Mouse (Mus musculus): ENCODE data around the gene Crocc2. TPM values are rescaled to one million over a fixed set of nuclear protein-coding genes. Genes with fewer than 3 reads are reported as not detected.

Crocc2 gene
- total RNA-seq, 2 experiments from 2014 or later = not detected

DNA sequence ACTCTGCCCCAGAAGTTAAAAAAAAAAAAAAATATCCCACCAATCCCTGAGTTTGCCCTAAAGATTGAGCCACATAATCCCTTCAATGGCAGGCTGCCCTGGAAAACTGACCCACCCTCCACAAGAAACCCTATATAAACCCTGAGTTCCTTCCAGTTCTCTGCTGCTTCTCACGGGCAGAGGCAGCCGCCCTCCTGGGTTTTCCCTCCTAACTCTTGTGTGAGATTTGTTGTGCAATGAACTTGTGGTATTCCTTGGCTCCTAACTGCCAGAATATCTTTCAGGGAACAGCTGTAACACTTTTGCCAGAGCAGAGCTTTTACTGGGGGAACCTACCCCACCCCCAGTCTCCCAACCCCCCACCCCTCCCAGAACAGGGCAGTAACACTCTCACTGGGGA, 84.1 kb downstream of the Crocc2 start:
- no peak for ATAC-seq (replicated peaks; ENCODE audit: low FRiP score, poor library complexity, severe bottlenecking)

GRCm38 (mm10) chr1:93255761-93256160, 87.2 kb downstream of the Crocc2 start:
- no peak for ATAC-seq (replicated peaks; ENCODE audit: low FRiP score, poor library complexity, severe bottlenecking)

- ATAC-seq (replicated peaks; ENCODE audit: low FRiP score, poor library complexity, severe bottlenecking) = no peak
Measured at GRCm38 (mm10) chr1:93257560-93257959, 89.0 kb downstream of the Crocc2 start.

DNA sequence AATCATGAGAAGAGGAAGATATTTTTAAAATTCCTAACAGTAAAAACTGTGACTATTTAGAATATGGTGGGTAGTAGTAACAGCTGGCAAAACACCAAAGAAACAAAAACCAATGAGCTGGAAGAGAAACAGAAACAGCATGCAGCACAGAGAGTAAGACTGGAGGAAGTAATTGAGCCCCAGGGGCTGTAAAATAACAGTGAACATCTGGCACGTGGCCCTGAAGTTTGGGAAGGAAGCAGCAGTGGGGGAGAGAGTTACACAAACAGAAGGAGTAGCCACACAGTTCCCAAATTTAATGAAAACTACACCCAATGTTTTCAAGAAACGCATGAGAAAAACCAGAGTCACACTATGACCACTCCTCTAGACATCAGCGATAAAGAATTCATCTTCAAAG, 98.7 kb downstream of the Crocc2 start:
- no peak for ATAC-seq (replicated peaks; ENCODE audit: low FRiP score, poor library complexity, severe bottlenecking)

DNA sequence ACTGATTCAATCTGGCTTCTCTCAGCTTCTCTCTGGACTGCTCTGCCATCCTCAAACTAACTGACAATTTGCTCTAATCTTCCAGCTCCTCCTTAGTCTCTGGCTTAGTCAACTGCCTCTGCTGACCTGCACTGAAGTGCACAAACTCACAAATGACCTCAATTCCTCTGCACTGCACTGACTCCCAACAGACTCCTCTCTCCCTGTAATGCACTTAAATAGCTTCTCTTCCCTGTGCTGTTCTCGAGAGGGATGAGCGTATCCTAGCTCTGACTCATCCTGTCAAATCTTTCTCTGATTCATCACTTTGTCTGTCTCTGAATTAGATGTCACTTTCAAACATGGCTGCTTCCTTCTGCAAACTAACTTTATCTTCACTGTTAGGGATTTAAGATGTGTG, 99.7 kb downstream of the Crocc2 start:
- ATAC-seq (replicated peaks; ENCODE audit: low FRiP score, poor library complexity, severe bottlenecking) = no peak

DNA sequence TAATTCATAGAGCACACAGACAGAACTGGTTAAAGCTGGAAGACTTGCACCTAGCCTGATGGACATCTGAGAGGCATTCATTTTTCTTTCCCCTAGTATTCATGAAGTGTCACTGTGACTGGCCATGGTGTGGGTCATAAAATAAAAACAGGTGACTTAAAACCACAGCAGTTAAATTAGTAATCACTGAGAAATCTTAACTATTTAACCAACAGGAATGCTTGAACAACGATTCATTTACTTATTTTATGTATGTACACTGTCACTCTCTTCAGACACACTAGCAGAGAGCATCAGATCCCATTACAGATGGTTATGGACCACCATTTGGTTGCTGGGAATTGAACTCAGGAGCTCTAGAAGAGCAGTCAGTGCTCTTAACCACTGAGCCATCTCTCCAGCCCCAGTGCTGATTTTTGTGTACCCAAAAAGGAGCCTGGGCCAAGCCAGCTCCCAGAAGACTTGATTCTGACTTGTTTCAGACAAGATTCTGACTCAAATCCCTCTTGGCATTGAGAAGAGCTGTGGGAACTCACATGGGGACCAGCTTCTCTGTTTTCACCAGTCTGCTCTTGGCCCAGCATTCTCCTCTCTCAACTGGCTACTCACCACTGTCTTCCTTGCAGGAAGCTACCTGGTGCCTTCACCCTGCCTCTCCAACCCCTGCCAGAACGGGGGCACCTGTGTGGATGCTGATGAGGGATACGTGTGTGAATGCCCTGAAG, 102.2 kb downstream of the Crocc2 start:
- ATAC-seq (replicated peaks; ENCODE audit: low FRiP score, poor library complexity, severe bottlenecking) = no peak

DNA sequence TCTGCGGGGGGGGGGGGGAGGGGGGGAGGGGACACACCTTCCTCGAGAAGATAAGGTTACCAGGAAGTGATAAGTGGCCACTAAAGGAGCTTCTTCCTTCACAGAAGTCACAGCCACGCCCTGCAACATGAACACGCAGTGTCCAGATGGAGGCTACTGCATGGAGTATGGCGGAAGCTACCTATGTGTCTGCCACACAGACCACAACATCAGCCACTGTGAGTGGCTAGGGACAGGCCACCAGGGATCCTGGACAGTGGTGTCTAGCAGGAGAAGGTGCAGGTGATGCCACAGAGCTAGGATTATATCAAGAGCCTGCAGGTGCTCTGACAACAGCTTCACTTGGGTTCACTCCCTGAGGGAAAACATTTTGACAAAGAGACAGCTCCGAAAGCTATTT, 103.2 kb downstream of the Crocc2 start:
- ATAC-seq (replicated peaks; ENCODE audit: low FRiP score, poor library complexity, severe bottlenecking) = no peak

- no peak for ATAC-seq (replicated peaks; ENCODE audit: low FRiP score, poor library complexity, severe bottlenecking)
Measured at GRCm38 (mm10) chr1:93272409-93272821, 103.9 kb downstream of the Crocc2 start.

DNA sequence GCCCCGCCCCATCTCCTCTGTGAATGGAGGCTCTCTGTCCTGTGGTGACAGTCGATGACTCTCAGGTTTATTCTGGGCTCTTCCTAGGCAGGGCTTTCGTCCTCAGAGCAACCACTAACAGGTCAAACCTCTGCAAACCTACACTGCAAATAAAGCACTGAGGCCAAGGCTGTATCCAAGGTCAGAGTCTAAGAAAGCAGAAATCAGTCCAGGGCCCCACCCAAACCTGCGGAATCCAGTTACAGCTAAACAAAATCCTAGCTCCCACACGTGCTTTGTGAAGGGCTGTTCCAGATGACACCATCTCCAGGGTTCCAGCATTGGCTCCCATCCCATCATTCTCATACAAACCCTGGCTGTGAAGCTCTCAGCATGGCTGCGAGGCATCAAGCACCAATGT, 107.0 kb downstream of the Crocc2 start:
- ATAC-seq (replicated peaks; ENCODE audit: low FRiP score, poor library complexity, severe bottlenecking) = no peak

DNA sequence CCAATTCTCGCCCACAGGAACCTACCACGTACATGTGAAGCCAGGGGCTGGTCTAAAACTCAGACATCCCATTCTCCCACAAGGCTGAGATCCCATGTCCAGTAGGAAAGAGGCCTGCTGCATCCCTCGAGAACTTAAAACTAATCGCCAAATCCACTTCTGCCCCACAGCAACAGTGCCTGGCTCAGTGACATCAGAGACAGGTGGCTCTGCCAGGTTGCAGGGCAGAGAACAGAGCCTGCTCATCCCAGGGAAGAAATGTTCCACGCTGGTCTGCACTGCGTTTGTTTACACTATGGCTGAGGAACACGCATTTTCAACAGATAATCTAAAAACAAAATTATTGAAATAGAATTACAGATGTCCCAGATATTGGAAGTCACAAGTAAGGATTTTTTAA, 108.5 kb downstream of the Crocc2 start:
- ATAC-seq (replicated peaks; ENCODE audit: low FRiP score, poor library complexity, severe bottlenecking) = no peak

Other genes with a start within 250 kb of the Crocc2 start
- gene Capn10, start 234.3 kb upstream of the Crocc2 start, total RNA-seq (2015; ENCODE audit: low replicate concordance) = 5.9 and 19.5 TPM in 2 replicates
- gene Capn10, start 234.3 kb upstream of the Crocc2 start, total RNA-seq (2017; ENCODE audit: low replicate concordance) = 3.3 and 8.6 TPM in 2 replicates
- gene Gpr35, start 217.9 kb upstream of the Crocc2 start, total RNA-seq (2015; ENCODE audit: low replicate concordance) = 2.5 and 6.3 TPM in 2 replicates
- 1.8 TPM in 1 of 2 replicates, not detected in the other for gene Gpr35, start 217.9 kb upstream of the Crocc2 start, total RNA-seq (2017; ENCODE audit: low replicate concordance)
- not detected in 2 replicates for gene Aqp12, start 162.4 kb upstream of the Crocc2 start, total RNA-seq (2015; ENCODE audit: low replicate concordance)
- not detected in 2 replicates for gene Aqp12, start 162.4 kb upstream of the Crocc2 start, total RNA-seq (2017; ENCODE audit: low replicate concordance)
- gene Kif1a, start 66.8 kb upstream of the Crocc2 start, total RNA-seq (2015; ENCODE audit: low replicate concordance) = 0.36 TPM in 1 of 2 replicates, not detected in the other
- gene Kif1a, start 66.8 kb upstream of the Crocc2 start, total RNA-seq (2017; ENCODE audit: low replicate concordance) = not detected in 2 replicates
- gene Agxt, start 33.5 kb upstream of the Crocc2 start, total RNA-seq (2015; ENCODE audit: low replicate concordance) = not detected in 2 replicates
- not detected in 2 replicates for gene Agxt, start 33.5 kb upstream of the Crocc2 start, total RNA-seq (2017; ENCODE audit: low replicate concordance)
- not detected in 2 replicates for gene 2310007B03Rik, start 7.8 kb upstream of the Crocc2 start, total RNA-seq (2015; ENCODE audit: low replicate concordance)
- gene 2310007B03Rik, start 7.8 kb upstream of the Crocc2 start, total RNA-seq (2017; ENCODE audit: low replicate concordance) = not detected in 2 replicates
- 1.3 TPM in 1 of 2 replicates, not detected in the other for gene Sned1, start 67.1 kb downstream of the Crocc2 start, total RNA-seq (2015; ENCODE audit: low replicate concordance)
- 0.61 TPM in 1 of 2 replicates, not detected in the other for gene Sned1, start 67.1 kb downstream of the Crocc2 start, total RNA-seq (2017; ENCODE audit: low replicate concordance)
- 3.8 and 9.7 TPM in 2 replicates for gene Mterf4, start 137.2 kb downstream of the Crocc2 start, total RNA-seq (2015; ENCODE audit: low replicate concordance)
- gene Mterf4, start 137.2 kb downstream of the Crocc2 start, total RNA-seq (2017; ENCODE audit: low replicate concordance) = 4.8 and 7.6 TPM in 2 replicates
- 17.6 and 24.5 TPM in 2 replicates for gene Ppp1r7, start 174.1 kb downstream of the Crocc2 start, total RNA-seq (2015; ENCODE audit: low replicate concordance)
- gene Ppp1r7, start 174.1 kb downstream of the Crocc2 start, total RNA-seq (2017; ENCODE audit: low replicate concordance) = 13.2 and 23.0 TPM in 2 replicates
- 20.2 and 22.2 TPM in 2 replicates for gene Pask, start 174.8 kb downstream of the Crocc2 start, total RNA-seq (2015; ENCODE audit: low replicate concordance)
- gene Pask, start 174.8 kb downstream of the Crocc2 start, total RNA-seq (2017; ENCODE audit: low replicate concordance) = 29.4 and 40.1 TPM in 2 replicates
- not detected in 2 replicates for gene Ano7, start 205.2 kb downstream of the Crocc2 start, total RNA-seq (2015; ENCODE audit: low replicate concordance)
- not detected in 2 replicates for gene Ano7, start 205.2 kb downstream of the Crocc2 start, total RNA-seq (2017; ENCODE audit: low replicate concordance)

Measured in erythroid progenitor cell, adult 5-6 weeks (primary cell).